Mouse (Mus musculus): ENCODE measurements at regions not wholly inside any gene's neighbourhood (a gene's known extent, or its start where the extent isn't known, plus 50 kb on each side); places are given as distances from the start of the nearest gene placed in this dataset.
A peak's percentile ranks its signal among the peaks of the same experiment; 100 is the strongest.
"Not testable (repeated sequence)": the region's sequence is repeated elsewhere in the genome, so short reads cannot be mapped to it uniquely, and the experiment has no call there.

DNA sequence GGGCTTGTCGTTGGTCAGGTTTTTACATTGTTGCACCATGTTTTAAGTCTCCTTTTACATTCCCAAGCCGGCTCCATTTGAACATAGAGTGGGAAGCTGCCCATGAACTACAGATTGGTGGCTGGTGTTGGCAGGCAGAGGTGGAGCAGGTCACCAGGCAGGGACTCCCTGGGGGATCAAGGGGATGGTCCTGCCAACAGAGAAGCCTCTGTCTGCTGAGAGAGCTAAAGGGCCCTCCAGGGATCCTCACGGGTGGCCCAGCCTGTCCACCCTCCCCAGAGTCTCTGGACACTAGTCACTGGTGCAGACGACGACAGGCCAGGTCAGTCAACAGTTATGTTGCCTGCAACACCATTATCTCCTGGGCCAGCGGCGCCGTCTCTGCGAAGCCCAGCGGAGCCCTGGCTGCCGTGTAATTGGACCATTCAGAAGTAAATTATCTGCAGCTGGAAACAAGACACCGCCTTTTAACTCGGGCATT lies 155.4 kb downstream of the Kif26a start:
- peak; percentile 74 for DNase-seq (ENCODE audit: low spot score)
- Histone ChIP-seq H3K9me3 (replicated peaks) (no peaks in the 10 kb centered on the region), H3K4me1 (peaks cover 59% of the 10 kb centered on the region), H3K27ac (replicated peaks) (peak overlapping the region; percentile 81), H3K36me3 (no peaks in the 10 kb centered on the region), H3K27me3 (ENCODE audit: low read depth, poor library complexity, severe bottlenecking) (peaks cover 88% of the 10 kb centered on the region), H3K4me3 (peak overlapping the region; percentile 28)
- WGBS, result 16% methylated on average over 13 of the region's 13 CpGs

DNA sequence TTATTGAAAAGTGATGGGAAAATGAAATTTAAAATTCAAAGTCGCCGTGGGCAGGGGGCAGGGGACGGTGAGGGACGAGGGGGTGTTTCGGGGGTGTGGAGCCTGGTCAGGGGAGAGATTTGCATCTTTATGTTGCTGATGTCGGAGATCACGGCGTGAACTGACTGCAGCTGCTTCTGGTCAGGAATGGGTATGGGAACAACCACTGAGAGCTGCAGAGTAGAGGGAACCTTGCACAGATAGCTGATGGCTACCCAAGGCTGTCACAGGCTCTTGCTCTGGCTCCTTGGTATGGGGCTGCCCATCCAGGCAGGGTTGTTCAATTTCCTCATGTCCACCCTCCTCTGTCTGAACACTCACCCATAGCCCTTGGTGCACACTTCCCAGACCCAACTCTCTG lies 155.9 kb downstream of the Kif26a start:
- no peaks in the 10 kb centered on the region for H3K9me3 ChIP-seq (replicated peaks)
- DNase-seq (ENCODE audit: low spot score), result no peak
- no peaks in the 10 kb centered on the region for H3K36me3 ChIP-seq
- whole genome bisulfite sequencing, result 10% methylated on average over 8 of the region's 8 CpGs
- H3K27ac ChIP-seq (replicated peaks), result peak overlapping the region; percentile 81
- H3K27me3 ChIP-seq (ENCODE audit: low read depth, poor library complexity, severe bottlenecking), result peaks cover 88% of the 10 kb centered on the region
- peak overlapping the region; percentile 28 for H3K4me3 ChIP-seq
- peaks cover 57% of the 10 kb centered on the region for H3K4me1 ChIP-seq

DNA sequence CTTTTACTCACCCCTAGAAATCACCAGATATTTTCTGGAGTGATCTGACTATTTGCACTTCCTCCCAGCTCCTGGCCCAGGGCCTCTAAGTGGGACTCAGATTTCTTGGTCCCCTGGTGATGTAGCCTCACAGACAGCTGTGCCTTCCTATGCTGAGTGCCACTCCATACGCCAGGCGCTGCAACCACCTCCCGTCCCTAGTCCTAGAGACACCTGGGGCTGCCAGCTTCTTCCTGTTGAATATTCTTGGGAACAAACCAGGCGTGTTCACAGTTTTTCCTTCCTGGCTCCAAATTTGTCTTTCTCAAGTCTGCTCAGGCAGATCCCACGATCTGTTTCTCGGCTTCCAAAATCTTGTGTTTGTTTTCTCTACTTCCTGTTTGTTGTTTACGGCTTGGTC lies 160.2 kb downstream of the Kif26a start:
- WGBS, result 79% methylated on average over 7 of the region's 7 CpGs

DNA sequence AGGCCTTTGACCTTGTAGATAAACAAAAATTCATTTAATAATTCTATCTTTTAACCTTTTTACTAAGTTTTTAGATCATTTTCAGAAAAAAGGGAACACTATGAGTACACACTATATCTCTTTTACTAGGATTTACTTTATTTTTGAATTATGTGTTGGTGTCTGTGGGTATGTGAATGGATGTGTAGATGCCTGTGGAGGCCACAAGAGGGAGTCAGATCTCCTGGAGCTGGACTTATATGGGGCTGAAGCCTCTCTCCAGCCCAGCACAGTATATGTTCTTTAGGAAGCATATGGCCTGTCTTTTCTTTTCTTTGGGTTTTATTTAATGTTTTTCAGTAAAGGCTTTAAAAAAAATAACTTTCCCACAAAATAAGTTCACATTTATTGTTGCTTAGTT lies 162.0 kb downstream of the Kif26a start:
- no peak for DNase-seq (ENCODE audit: low spot score)
- H3K4me3 ChIP-seq, result no peak overlapping the region
- H3K9me3 ChIP-seq (replicated peaks), result 0 out of 2 replicates have a peak, but pooled peaks cover 3% of the 10 kb centered on the region
- no peaks in the 10 kb centered on the region for H3K36me3 ChIP-seq
- no peak overlapping the region for H3K27ac ChIP-seq (replicated peaks)
- H3K27me3 ChIP-seq (ENCODE audit: low read depth, poor library complexity, severe bottlenecking), result peaks cover 45% of the 10 kb centered on the region
- peaks cover 30% of the 10 kb centered on the region for H3K4me1 ChIP-seq

More for the DNA sequence above, 160.2 kb downstream of the Kif26a start:
- H3K27ac ChIP-seq (replicated peaks), result no peak overlapping the region; the same call in 1 of the 2 replicates
- H3K4me3 ChIP-seq, result no peak overlapping the region
- peaks cover 42% of the 10 kb centered on the region for H3K4me1 ChIP-seq
- 0 out of 2 replicates have a peak, but pooled peaks cover 3% of the 10 kb centered on the region for H3K9me3 ChIP-seq (replicated peaks)
- no peak for DNase-seq (ENCODE audit: low spot score)
- no peaks in the 10 kb centered on the region for H3K36me3 ChIP-seq
- H3K27me3 ChIP-seq (ENCODE audit: low read depth, poor library complexity, severe bottlenecking), result peaks cover 57% of the 10 kb centered on the region

DNA sequence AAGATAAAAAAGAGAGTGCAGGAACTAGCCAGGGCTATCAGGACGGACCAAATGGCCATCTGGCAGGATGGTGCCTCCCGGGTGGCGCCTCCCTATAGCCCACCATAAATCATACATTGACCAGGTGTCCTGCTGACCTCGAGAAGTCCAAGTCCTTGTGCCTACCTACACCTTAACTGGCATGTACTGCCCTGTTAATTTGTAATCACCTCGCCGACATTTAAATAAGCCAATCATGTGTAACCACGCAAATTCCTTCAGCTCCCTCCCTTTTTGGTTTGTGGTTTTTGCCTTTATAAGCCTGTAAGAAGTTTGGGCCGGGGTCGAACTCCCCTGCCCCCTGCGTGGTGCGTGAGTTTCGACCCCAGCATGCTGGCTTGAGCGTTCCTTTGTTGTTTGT lies 163.1 kb downstream of the Kif26a start:
- H3K27me3 ChIP-seq (ENCODE audit: low read depth, poor library complexity, severe bottlenecking), result peaks cover 34% of the 10 kb centered on the region; the same call in 1 of the 2 replicates
- peaks cover 28% of the 10 kb centered on the region for H3K4me1 ChIP-seq
- WGBS, result 92% methylated on average over 13 of the region's 13 CpGs
- DNase-seq (ENCODE audit: low spot score); H3K9me3 ChIP-seq (replicated peaks); H3K36me3 ChIP-seq; H3K27ac ChIP-seq (replicated peaks); H3K4me3 ChIP-seq: not testable (repeated sequence)

DNA sequence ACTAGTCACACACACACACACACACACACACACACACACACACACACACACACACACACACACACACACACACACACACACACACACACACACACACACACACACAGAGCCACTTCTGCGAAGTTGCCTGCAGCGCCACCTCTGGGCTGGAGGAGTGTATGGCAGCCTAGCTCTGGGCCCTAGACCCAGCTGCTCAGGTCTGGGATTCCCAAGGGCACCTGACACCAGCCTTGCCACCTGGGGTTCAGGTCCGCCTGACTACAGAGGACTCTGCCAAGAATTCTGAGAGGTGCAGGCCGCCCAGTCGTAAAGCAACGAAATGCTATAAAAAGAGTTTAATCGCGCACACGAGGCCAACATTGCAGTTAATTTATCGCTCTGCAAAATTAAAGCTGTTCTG lies 163.8 kb downstream of the Kif26a start:
- no peak for DNase-seq (ENCODE audit: low spot score)
- Histone ChIP-seq H3K36me3 (no peaks in the 10 kb centered on the region), H3K27me3 (ENCODE audit: low read depth, poor library complexity, severe bottlenecking) (peaks cover 28% of the 10 kb centered on the region; the same call in 1 of the 2 replicates), H3K9me3 (replicated peaks) (peaks cover 5% of the 10 kb centered on the region; the same call in 1 of the 2 replicates), H3K4me3 (no peak overlapping the region), H3K4me1 (peaks cover 28% of the 10 kb centered on the region), H3K27ac (replicated peaks) (no peak overlapping the region)
- 92% methylated on average over 10 of the region's 10 CpGs for WGBS

DNA sequence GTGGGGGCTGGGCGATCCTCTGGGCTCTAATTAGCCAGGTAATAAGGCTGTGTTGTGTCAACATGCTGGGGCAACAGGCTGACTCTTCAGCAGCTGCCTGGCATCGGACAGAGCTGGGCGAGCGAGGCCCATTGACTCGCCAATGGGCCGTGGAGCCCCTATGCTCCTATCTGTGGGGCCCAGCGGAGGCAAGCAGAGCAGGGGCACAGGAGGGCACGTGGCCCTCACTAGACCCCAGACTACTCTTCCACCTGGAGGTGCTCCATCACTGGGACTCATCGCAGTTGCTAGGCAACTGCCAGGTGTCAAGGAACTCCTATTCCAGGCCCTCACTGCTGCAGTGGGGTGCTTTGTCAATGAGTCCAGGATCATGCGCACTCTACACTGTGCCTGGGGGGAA lies 164.7 kb downstream of the Kif26a start:
- WGBS, result 86% methylated on average over 10 of the region's 10 CpGs
- no peak overlapping the region for H3K4me3 ChIP-seq
- DNase-seq (ENCODE audit: low spot score), result no peak
- peaks cover 12% of the 10 kb centered on the region; the same call in 1 of the 2 replicates for H3K9me3 ChIP-seq (replicated peaks)
- H3K27me3 ChIP-seq (ENCODE audit: low read depth, poor library complexity, severe bottlenecking), result peaks cover 21% of the 10 kb centered on the region; the same call in 1 of the 2 replicates
- H3K27ac ChIP-seq (replicated peaks), result 0 out of 2 replicates have a peak overlapping the region, but pooled peaks have one; percentile 3
- 0 out of 2 replicates have a peak, but pooled peaks cover 2% of the 10 kb centered on the region for H3K36me3 ChIP-seq
- H3K4me1 ChIP-seq, result peaks cover 24% of the 10 kb centered on the region

DNA sequence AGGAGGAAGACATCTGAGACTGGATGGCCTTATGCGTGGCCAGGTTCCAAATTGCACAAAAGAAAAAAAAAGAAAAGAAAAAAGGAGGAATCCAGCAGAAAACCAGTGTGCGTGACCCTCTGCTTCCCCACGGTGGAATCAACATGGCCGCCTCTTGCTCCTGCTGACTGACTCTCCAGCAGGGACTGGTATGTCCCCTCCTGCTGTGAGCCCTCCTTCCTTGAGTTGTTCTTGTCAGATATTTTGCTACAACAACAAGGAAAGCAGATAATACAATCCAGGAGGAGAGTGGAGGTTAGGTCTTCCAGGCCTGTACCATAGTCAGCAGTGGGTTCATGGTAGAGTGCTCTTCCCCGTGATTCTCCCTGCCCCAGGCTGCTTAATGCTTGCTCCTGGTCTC lies 168.8 kb downstream of the Kif26a start:
- no peak overlapping the region for H3K4me3 ChIP-seq
- WGBS, result 88% methylated on average over 5 of the region's 5 CpGs
- DNase-seq (ENCODE audit: low spot score), result no peak
- 0 out of 2 replicates have a peak, but pooled peaks cover 2% of the 10 kb centered on the region for H3K36me3 ChIP-seq
- H3K9me3 ChIP-seq (replicated peaks), result peaks cover 9% of the 10 kb centered on the region; the same call in 1 of the 2 replicates
- H3K27ac ChIP-seq (replicated peaks), result no peak overlapping the region; the same call in 1 of the 2 replicates
- 0 out of 2 replicates have a peak, but pooled peaks cover 11% of the 10 kb centered on the region for H3K27me3 ChIP-seq (ENCODE audit: low read depth, poor library complexity, severe bottlenecking)
- H3K4me1 ChIP-seq, result peaks cover 28% of the 10 kb centered on the region

DNA sequence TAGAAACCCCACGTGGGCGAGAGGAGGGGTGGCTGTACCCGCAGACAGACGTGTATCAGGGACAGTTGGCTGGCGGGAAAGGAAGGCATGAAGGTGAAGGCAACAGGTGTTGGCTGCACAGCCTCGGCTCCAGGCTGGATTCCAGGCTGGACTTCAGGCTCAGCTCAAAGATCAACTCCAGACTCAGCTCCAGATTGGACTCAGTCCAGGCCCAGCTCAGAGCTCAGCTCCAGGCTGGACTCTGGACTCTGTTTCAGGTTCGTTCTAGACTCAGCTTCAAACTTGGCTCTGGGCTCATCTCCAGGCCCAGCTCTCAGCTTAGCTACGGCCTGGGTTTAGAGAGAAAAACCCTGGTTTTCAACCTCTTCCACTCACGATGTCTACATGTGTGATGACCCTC lies 171.2 kb downstream of the Kif26a start:
- no peak for DNase-seq (ENCODE audit: low spot score)

DNA sequence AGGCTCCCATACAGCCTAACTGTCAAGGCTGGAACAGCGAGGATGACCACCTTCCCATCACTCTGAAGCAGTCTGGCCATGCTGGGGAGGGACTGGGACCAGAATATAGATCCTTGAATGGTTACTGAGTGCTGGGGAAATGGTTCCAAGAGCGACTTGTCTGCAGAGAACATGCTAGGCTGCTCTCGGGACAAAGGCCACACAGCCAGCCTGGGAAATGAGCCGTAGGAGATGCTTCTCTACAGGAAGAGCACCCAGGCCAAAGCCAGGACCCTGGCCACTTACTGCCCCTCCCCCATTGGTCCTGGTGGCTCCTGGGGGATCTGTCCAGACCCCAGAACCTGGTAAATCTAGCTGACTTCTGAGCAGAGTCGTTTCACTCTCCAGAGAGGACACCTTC lies 170.8 kb upstream of the A530016L24Rik start:
- Histone ChIP-seq H3K4me1 (peaks cover 12% of the 10 kb centered on the region), H3K27ac (replicated peaks) (peak overlapping the region; percentile 33), H3K4me3 (no peak overlapping the region), H3K36me3 (0 out of 2 replicates have a peak, but pooled peaks cover 2% of the 10 kb centered on the region), H3K9me3 (replicated peaks) (peaks cover 9% of the 10 kb centered on the region; the same call in 1 of the 2 replicates), H3K27me3 (ENCODE audit: low read depth, poor library complexity, severe bottlenecking) (no peaks in the 10 kb centered on the region)
- 74% methylated on average over 5 of the region's 5 CpGs for WGBS
- no peak for DNase-seq (ENCODE audit: low spot score)

More for the DNA sequence above, 171.2 kb downstream of the Kif26a start:
- WGBS, result 91% methylated on average over 9 of the region's 9 CpGs
- Histone ChIP-seq H3K9me3 (replicated peaks) (peaks cover 9% of the 10 kb centered on the region; the same call in 1 of the 2 replicates), H3K27me3 (ENCODE audit: low read depth, poor library complexity, severe bottlenecking) (0 out of 2 replicates have a peak, but pooled peaks cover 2% of the 10 kb centered on the region), H3K36me3 (0 out of 2 replicates have a peak, but pooled peaks cover 2% of the 10 kb centered on the region), H3K27ac (replicated peaks) (no peak overlapping the region), H3K4me3 (no peak overlapping the region), H3K4me1 (peaks cover 15% of the 10 kb centered on the region)

DNA sequence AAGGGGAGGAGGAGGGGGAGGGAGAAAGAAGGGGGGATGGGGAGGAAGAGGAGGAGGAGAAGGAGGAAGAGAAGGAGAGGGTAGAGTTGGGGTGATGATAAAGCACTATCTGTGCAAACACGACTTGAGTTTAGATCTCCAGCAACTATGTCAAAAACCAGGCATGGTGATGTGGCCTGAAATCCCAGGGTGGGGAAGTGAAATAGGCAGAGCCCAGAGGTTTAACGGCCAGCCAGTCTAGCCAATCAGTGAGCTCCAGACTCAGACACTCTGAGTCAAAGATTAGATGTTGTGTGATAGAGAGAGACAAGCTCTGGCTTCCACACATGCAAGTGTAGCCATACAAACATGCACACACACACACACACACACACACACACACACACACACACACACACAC lies 167.1 kb upstream of the A530016L24Rik start:
- 80% methylated on average over 2 of the region's 2 CpGs for WGBS
- Histone ChIP-seq H3K4me3 (no peak overlapping the region), H3K36me3 (no peaks in the 10 kb centered on the region), H3K4me1 (peaks cover 20% of the 10 kb centered on the region), H3K9me3 (replicated peaks) (no peaks in the 10 kb centered on the region), H3K27me3 (ENCODE audit: low read depth, poor library complexity, severe bottlenecking) (peaks cover 5% of the 10 kb centered on the region; the same call in 1 of the 2 replicates), H3K27ac (replicated peaks) (no peak overlapping the region)
- DNase-seq (ENCODE audit: low spot score), result no peak

DNA sequence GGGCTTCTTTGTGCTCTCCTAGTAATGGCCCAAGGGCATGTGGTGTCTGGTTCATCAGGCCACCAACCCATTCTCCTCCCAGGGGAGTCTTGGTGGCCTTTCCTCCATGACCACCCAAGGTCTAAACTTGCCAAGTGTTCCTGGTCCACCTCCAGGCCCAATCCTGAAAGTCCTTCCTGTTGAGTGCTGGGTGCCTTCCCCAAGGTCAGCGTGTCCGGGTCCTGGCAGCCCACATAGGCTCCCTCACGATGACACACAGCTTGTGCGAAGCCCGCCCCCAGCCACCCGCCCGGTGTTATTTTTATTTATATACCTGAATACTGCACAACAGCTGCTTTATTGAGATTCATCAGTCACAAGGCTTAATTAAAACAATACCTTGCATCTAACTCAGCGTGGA lies 161.8 kb upstream of the A530016L24Rik start:
- Histone ChIP-seq H3K9me3 (replicated peaks) (no peaks in the 10 kb centered on the region), H3K4me3 (no peak overlapping the region), H3K4me1 (peaks cover 58% of the 10 kb centered on the region), H3K27ac (replicated peaks) (no peak overlapping the region), H3K36me3 (no peaks in the 10 kb centered on the region), H3K27me3 (ENCODE audit: low read depth, poor library complexity, severe bottlenecking) (peaks cover 43% of the 10 kb centered on the region)
- DNase-seq (ENCODE audit: low spot score), result no peak
- WGBS, result 88% methylated on average over 8 of the region's 8 CpGs

DNA sequence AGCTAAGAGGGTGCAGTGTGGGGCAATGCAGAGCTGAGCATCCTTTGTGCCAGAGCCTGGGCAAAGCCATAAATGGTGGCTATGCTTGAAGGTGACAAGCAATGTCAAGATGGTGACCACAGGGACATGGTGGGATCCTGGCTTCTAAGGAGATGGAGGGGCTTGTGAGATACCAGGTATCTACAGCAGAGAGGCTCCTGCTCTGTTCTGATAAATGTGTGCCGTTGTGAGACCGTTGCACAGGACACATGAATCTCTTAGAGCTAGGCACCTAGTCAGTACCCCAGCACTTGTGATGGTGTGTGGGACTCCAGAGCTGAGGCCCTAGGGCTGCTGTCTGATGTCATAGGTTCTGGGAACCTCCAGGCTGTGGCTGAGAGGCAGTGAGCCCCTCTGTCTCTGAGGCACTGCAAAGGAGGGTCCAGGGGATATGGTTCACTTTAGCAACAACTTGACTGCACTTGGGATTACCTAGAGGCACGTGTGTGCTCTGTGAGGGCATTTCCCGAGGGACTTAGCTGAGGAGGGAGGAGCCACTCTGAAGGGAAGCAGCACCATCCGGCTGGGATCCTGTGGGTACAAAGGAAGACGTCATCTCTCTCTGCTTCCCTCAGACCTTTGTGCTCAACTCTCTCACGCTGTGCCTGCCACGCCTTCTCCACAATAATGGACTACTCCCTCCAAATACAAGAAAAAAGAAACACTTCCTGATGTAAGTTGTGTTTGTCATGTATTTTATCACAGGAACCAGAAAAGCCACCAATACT lies 160.3 kb upstream of the A530016L24Rik start:
- H3K4me3 ChIP-seq, result peak overlapping the region; percentile 35; the same call in 1 of the 2 replicates
- H3K9me3 ChIP-seq (replicated peaks), result no peaks in the 10 kb centered on the region
- peak overlapping the region; percentile 86 for H3K27ac ChIP-seq (replicated peaks)
- peaks cover 46% of the 10 kb centered on the region for H3K27me3 ChIP-seq (ENCODE audit: low read depth, poor library complexity, severe bottlenecking)
- H3K4me1 ChIP-seq, result peaks cover 68% of the 10 kb centered on the region
- 41% methylated on average over 8 of the region's 8 CpGs for WGBS
- H3K36me3 ChIP-seq, result no peaks in the 10 kb centered on the region
- DNase-seq (ENCODE audit: low spot score), result peak; percentile 48

Data from midbrain, embryonic 10.5 days (tissue).